Mouse (Mus musculus): ENCODE data around the gene Tnfrsf1a. TPM values are rescaled to one million over a fixed set of nuclear protein-coding genes. Genes with fewer than 3 reads are reported as not detected.

The Tnfrsf1a gene
- polyA plus RNA-seq, 1 experiment, result 0.70 TPM

DNA sequence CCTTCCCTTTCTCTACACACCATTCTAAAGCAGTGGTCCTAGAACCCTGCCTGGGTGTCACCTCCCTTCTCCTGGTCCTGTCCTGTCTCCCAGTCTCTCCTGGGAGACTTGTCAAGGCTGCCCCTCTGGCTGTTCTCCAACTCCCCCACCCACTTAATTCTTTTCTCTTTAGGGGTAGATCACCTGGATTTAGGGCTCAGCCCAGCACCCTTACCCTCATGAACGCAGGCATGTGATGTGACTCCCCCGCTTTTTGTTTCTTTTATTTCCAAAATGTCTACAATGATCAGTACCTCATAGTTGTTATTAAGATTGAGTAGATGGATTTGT, 1.8 kb downstream of the Tnfrsf1a start:
- no peak overlapping the region for H3K4me3 ChIP-seq (replicated peaks)
- no peaks in the 10 kb centered on the region for H3K36me3 ChIP-seq (ENCODE audit: control insufficient read depth)
- peaks cover 28% of the 10 kb centered on the region for H3K27me3 ChIP-seq (ENCODE audit: control insufficient read depth)
- TF ChIP-seq GATA1 (IDR thresholded peaks at IDR 0.05; ENCODE audit: low read length) (no peak), TAL1 (IDR thresholded peaks at IDR 0.05; ENCODE audit: low read length) (no peak)
- H3K4me1 ChIP-seq (ENCODE audit: control insufficient read depth), result peaks cover 17% of the 10 kb centered on the region
- H3K9me3 ChIP-seq (ENCODE audit: control insufficient read depth, low read length), result no peaks in the 10 kb centered on the region

DNA sequence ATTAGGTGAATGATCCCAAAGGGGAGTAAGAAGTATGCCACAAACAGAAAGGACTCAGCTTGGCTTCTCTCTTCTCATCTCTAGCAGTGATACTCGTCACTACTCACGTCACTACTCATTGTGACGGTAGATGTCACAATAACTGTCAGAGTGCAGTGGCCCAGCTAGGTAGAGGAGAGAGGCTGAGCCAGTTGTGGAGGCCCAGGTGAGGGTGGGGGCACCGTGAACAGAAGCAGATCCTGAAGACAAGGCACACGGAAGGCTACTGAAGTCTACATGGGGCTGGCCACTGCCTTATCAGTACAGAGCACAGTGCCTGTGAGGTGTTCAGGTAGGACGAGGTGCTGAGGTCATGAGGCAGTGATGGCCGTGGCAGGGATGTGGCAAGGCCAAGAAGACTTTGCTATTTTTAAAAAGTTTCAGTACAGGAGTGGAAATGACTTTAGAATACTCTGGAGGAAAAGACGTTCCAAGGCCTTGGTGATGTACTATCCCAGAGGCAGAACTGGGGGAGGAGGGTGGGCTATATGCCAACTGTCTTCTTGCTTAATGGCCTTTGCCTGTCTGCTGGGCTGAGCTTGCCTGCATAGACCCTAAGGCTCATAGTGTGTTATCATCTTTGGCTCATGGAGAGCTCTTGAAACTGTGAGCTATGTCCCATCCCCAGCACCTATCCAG, 2.3 kb downstream of the Tnfrsf1a start:
- H3K36me3 ChIP-seq (ENCODE audit: control insufficient read depth), result no peaks in the 10 kb centered on the region
- H3K4me1 ChIP-seq (ENCODE audit: control insufficient read depth), result peaks cover 17% of the 10 kb centered on the region
- no peaks in the 10 kb centered on the region for H3K9me3 ChIP-seq (ENCODE audit: control insufficient read depth, low read length)
- H3K27me3 ChIP-seq (ENCODE audit: control insufficient read depth), result peaks cover 28% of the 10 kb centered on the region
- TF ChIP-seq GATA1 (IDR thresholded peaks at IDR 0.05; ENCODE audit: low read length), result no peak
- no peak for TF ChIP-seq TAL1 (IDR thresholded peaks at IDR 0.05; ENCODE audit: low read length)
- H3K4me3 ChIP-seq (replicated peaks), result no peak overlapping the region

- H3K4me1 ChIP-seq (ENCODE audit: control insufficient read depth), result peaks cover 17% of the 10 kb centered on the region
- no peak for TF ChIP-seq TAL1 (IDR thresholded peaks at IDR 0.05; ENCODE audit: low read length)
- TF ChIP-seq GATA1 (IDR thresholded peaks at IDR 0.05; ENCODE audit: low read length), result no peak
- H3K4me3 ChIP-seq (replicated peaks), result no peak overlapping the region
- peaks cover 28% of the 10 kb centered on the region for H3K27me3 ChIP-seq (ENCODE audit: control insufficient read depth)
- H3K9me3 ChIP-seq (ENCODE audit: control insufficient read depth, low read length), result no peaks in the 10 kb centered on the region
- no peaks in the 10 kb centered on the region for H3K36me3 ChIP-seq (ENCODE audit: control insufficient read depth)
Measured at GRCm38 (mm10) chr6:125352046-125352384, 2.9 kb downstream of the Tnfrsf1a start.

DNA sequence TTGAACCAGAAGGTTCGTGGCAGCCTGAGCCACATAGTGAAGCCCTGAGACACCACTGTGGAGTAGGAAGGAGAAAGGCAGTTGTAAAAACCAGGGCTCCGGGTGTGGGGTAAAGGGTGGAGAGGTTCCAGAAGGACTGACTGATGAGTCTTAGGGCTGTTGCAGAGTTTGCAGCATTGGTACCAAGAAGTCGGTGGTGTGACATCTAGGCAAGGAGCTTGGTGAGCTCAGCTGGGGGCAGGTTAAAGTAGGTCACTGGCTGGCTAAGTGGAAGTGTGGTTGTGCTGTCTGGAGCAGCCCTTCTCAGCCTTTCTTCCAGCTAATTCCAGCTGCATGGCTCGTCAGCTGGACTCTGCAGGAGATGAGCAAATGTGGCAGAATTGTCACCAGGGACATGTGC, 3.6 kb downstream of the Tnfrsf1a start:
- no peaks in the 10 kb centered on the region for H3K9me3 ChIP-seq (ENCODE audit: control insufficient read depth, low read length)

GRCm38 (mm10) chr6:125353221-125353620, 4.1 kb downstream of the Tnfrsf1a start:
- H3K27me3 ChIP-seq (ENCODE audit: control insufficient read depth), result peaks cover 27% of the 10 kb centered on the region
- TF ChIP-seq GATA1 (IDR thresholded peaks at IDR 0.05; ENCODE audit: low read length), result no peak
- no peak for TF ChIP-seq TAL1 (IDR thresholded peaks at IDR 0.05; ENCODE audit: low read length)
- H3K4me1 ChIP-seq (ENCODE audit: control insufficient read depth), result peaks cover 17% of the 10 kb centered on the region
- no peak overlapping the region for H3K4me3 ChIP-seq (replicated peaks)
- H3K36me3 ChIP-seq (ENCODE audit: control insufficient read depth), result peaks cover 10% of the 10 kb centered on the region; the same call in 1 of the 2 replicates
- H3K9me3 ChIP-seq (ENCODE audit: control insufficient read depth, low read length), result no peaks in the 10 kb centered on the region

More for the DNA sequence above, 3.6 kb downstream of the Tnfrsf1a start:
- TF ChIP-seq TAL1 (IDR thresholded peaks at IDR 0.05; ENCODE audit: low read length) (no peak), GATA1 (IDR thresholded peaks at IDR 0.05; ENCODE audit: low read length) (no peak)
- Histone ChIP-seq H3K4me3 (replicated peaks) (no peak overlapping the region), H3K27me3 (ENCODE audit: control insufficient read depth) (peaks cover 28% of the 10 kb centered on the region), H3K36me3 (ENCODE audit: control insufficient read depth) (peaks cover 7% of the 10 kb centered on the region; the same call in 1 of the 2 replicates), H3K4me1 (ENCODE audit: control insufficient read depth) (peaks cover 17% of the 10 kb centered on the region)

DNA sequence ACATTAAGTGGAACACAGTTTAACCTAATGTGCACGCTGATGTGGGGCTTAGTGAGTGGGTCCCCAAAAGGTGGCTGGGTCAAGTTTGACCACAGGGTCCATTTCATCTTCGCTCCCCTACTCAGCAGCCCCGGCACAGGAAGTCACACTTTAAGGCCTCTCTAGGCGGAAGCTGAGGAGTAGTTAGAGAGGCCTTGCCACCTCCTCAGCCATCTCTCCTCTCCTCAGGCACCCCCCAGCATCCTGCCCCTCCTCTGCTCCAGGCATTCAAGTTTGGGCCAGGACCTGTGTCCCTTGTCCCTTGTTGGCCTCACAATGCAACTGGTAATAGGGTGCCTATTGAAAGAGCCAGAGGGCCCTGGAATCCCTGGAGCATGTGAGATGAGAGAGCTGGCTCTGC, 4.5 kb downstream of the Tnfrsf1a start:
- H3K9me3 ChIP-seq (ENCODE audit: control insufficient read depth, low read length), result no peaks in the 10 kb centered on the region
- H3K36me3 ChIP-seq (ENCODE audit: control insufficient read depth), result peaks cover 10% of the 10 kb centered on the region; the same call in 1 of the 2 replicates
- peaks cover 22% of the 10 kb centered on the region for H3K27me3 ChIP-seq (ENCODE audit: control insufficient read depth)
- no peak for TF ChIP-seq GATA1 (IDR thresholded peaks at IDR 0.05; ENCODE audit: low read length)
- TF ChIP-seq TAL1 (IDR thresholded peaks at IDR 0.05; ENCODE audit: low read length), result no peak
- H3K4me3 ChIP-seq (replicated peaks), result no peak overlapping the region
- peaks cover 17% of the 10 kb centered on the region for H3K4me1 ChIP-seq (ENCODE audit: control insufficient read depth)

GRCm38 (mm10) chr6:125354352-125355151, 5.4 kb downstream of the Tnfrsf1a start:
- TF ChIP-seq TAL1 (IDR thresholded peaks at IDR 0.05; ENCODE audit: low read length) (no peak), GATA1 (IDR thresholded peaks at IDR 0.05; ENCODE audit: low read length) (no peak)
- Histone ChIP-seq H3K36me3 (ENCODE audit: control insufficient read depth) (peaks cover 10% of the 10 kb centered on the region; the same call in 1 of the 2 replicates), H3K4me3 (replicated peaks) (no peak overlapping the region), H3K4me1 (ENCODE audit: control insufficient read depth) (peaks cover 9% of the 10 kb centered on the region), H3K9me3 (ENCODE audit: control insufficient read depth, low read length) (no peaks in the 10 kb centered on the region), H3K27me3 (ENCODE audit: control insufficient read depth) (peaks cover 13% of the 10 kb centered on the region)

DNA sequence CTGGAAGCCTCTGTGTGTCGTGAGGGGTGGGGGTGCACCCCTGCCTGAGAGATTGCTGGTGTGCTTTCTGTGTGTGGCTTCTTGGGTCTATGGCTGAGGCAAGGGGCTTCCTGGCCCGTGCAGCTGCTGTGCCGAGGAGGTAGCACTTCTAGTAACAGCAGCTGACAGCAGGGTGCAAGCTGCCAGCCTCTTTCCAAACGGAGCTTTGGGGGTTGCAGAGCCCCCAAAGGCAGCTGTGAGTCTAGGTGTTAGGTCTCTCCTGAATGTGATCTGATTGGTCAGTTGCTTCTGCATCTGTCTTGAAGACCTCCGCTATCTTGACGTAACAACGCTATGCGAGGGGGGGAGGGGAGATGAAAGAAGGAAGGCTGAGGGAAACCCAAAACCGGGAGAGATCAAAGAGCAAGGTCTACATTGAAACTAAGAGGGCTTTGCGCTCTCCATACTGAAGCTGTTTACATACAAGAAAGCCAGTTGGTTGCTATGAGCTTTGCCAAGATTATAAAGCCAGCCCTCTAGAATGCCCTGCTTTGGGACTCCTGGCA, 6.1 kb downstream of the Tnfrsf1a start:
- Histone ChIP-seq H3K9me3 (ENCODE audit: control insufficient read depth, low read length) (no peaks in the 10 kb centered on the region), H3K36me3 (ENCODE audit: control insufficient read depth) (peaks cover 10% of the 10 kb centered on the region; the same call in 1 of the 2 replicates), H3K4me1 (ENCODE audit: control insufficient read depth) (peaks cover 2% of the 10 kb centered on the region), H3K4me3 (replicated peaks) (no peak overlapping the region), H3K27me3 (ENCODE audit: control insufficient read depth) (peaks cover 6% of the 10 kb centered on the region)
- TF ChIP-seq GATA1 (IDR thresholded peaks at IDR 0.05; ENCODE audit: low read length) (no peak), TAL1 (IDR thresholded peaks at IDR 0.05; ENCODE audit: low read length) (no peak)

DNA sequence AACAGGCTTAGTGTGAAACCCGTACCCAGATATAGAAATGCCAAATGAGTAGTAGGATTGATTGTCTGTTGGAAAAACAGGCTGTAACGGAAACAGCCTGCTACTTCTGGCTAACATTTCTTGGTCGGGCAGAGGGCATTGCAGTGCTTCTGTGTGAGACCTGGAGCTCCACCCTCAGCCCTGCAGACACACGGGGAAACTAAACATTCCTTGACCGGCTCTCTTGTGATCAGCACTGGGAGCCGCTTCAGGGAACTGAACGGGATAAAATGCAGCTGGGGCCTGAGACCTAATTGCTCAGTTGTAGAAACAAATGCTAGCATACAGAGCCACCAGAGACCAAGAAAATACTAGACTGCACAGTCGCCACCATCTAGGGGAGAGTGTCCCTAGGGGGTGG, 7.1 kb downstream of the Tnfrsf1a start:
- H3K27me3 ChIP-seq (ENCODE audit: control insufficient read depth), result peaks cover 2% of the 10 kb centered on the region; the same call in 1 of the 2 replicates
- no peaks in the 10 kb centered on the region for H3K9me3 ChIP-seq (ENCODE audit: control insufficient read depth, low read length)
- peaks cover 10% of the 10 kb centered on the region; the same call in 1 of the 2 replicates for H3K36me3 ChIP-seq (ENCODE audit: control insufficient read depth)
- H3K4me3 ChIP-seq (replicated peaks), result no peak overlapping the region
- TF ChIP-seq GATA1 (IDR thresholded peaks at IDR 0.05; ENCODE audit: low read length) (no peak), TAL1 (IDR thresholded peaks at IDR 0.05; ENCODE audit: low read length) (no peak)
- H3K4me1 ChIP-seq (ENCODE audit: control insufficient read depth), result peaks cover 2% of the 10 kb centered on the region

Data from erythroblast, embryonic 14.5 days (primary cell).